Mouse (Mus musculus) hindbrain, embryonic 13.5 days (tissue): Measurements from ENCODE around the gene Tmem258. TPM values are rescaled to one million over a fixed set of nuclear protein-coding genes. Genes with fewer than 3 reads are reported as not detected.

ENCODE experiments used
- ATAC-seq: fragments of 200-750 bp; cut with Nextera tagmentation; 2 replicates; pipeline ENCODE4 v1.8.0; 2017; ENCODE audit warnings: moderate TSS enrichment; ENCODE audit not compliant: low FRiP score
- H3K27ac ChIP-seq: fragments of 300-500 bp; sonication (generic); 2 replicates; pipeline ENCODE4 v1.5.1; 2015; ENCODE audit warnings: inconsistent platforms, mild to moderate bottlenecking, moderate library complexity
- H3K27me3 ChIP-seq: fragments of 300-500 bp; sonication (generic); 2 replicates; pipeline ENCODE4 v1.6.1; 2015; ENCODE audit warnings: mild to moderate bottlenecking, inconsistent platforms
- H3K36me3 ChIP-seq: fragments of 300-500 bp; sonication (generic); 2 replicates; pipeline ENCODE4 v1.6.1; 2015; ENCODE audit warnings: mild to moderate bottlenecking, inconsistent platforms
- H3K4me1 ChIP-seq: fragments of 300-500 bp; sonication (generic); replicated peaks from 2 replicates; pipeline ENCODE4 v1.6.1; 2015; ENCODE audit warnings: inconsistent platforms
- H3K4me2 ChIP-seq: fragments of 300-500 bp; sonication (generic); 2 replicates; pipeline ENCODE4 v1.6.1; 2015; ENCODE audit warnings: inconsistent platforms, mild to moderate bottlenecking, moderate library complexity
- H3K4me3 ChIP-seq: fragments of 300-500 bp; sonication (generic); 2 replicates; pipeline ENCODE4 v1.5.1; 2015; ENCODE audit warnings: mild to moderate bottlenecking, inconsistent platforms
- H3K9ac ChIP-seq: fragments of 300-500 bp; sonication (generic); 2 replicates; pipeline ENCODE4 v1.6.1; 2015; ENCODE audit warnings: mild to moderate bottlenecking, inconsistent platforms
- H3K9me3 ChIP-seq: fragments of 300-500 bp; sonication (generic); 2 replicates; pipeline ENCODE4 v1.6.1; 2016; ENCODE audit warnings: inconsistent platforms
- WGBS: fragments of 180-500 bp; shearing (Covaris S2); methylation state at CpG from one replicate; pipeline ENCODE4 v1.1.7; 2015; 5-methylcytosine and 5-hydroxymethylcytosine counted together
- polyA plus RNA-seq: library from polyadenylated mRNA; unstranded; fragments of >200 nt; fragmentation: Nextera tagmentation; extraction: Ambion mirVana; gene quantifications from 2 replicates; pipeline ENCODE4 v1.2.1, GENCODE M21; 2015

Gene Tmem258
- polyA plus RNA-seq, 1 experiment from 2014 or later, result 403 TPM

- H3K4me2 ChIP-seq, result no peak overlapping the region
- WGBS, result 92% methylated on average over 7 of the region's 7 CpGs
Measured at GRCm38 (mm10) chr19:10173844-10174539, 29.8 kb upstream of the Tmem258 start.

GRCm38 (mm10) chr19:10174956-10175355 is 28.9 kb upstream of the Tmem258 start:
- H3K9me3 ChIP-seq, result no peaks in the 10 kb centered on the region
- no peak overlapping the region for H3K9ac ChIP-seq
- no peaks in the 10 kb centered on the region for H3K36me3 ChIP-seq
- ATAC-seq, result no peak
- no peak overlapping the region for H3K27ac ChIP-seq
- no peak overlapping the region for H3K4me2 ChIP-seq
- WGBS, result 78% methylated on average over 4 of the region's 4 CpGs
- no peaks in the 10 kb centered on the region for H3K4me1 ChIP-seq
- H3K27me3 ChIP-seq, result no peaks in the 10 kb centered on the region
- H3K4me3 ChIP-seq, result no peak overlapping the region

More at GRCm38 (mm10) chr19:10173844-10174539, 29.8 kb upstream of the Tmem258 start:
- Histone ChIP-seq H3K9me3 (no peaks in the 10 kb centered on the region), H3K27me3 (no peaks in the 10 kb centered on the region), H3K9ac (no peak overlapping the region), H3K36me3 (no peaks in the 10 kb centered on the region), H3K4me3 (no peak overlapping the region), H3K27ac (no peak overlapping the region), H3K4me1 (no peaks in the 10 kb centered on the region)
- ATAC-seq, result no peak

GRCm38 (mm10) chr19:10176477-10176876 is 27.3 kb upstream of the Tmem258 start:
- WGBS, result 62% methylated on average over 1 of the region's 1 CpGs
- H3K4me3 ChIP-seq, result no peak overlapping the region
- no peaks in the 10 kb centered on the region for H3K9me3 ChIP-seq
- no peak overlapping the region for H3K4me2 ChIP-seq
- no peak overlapping the region for H3K9ac ChIP-seq
- no peaks in the 10 kb centered on the region for H3K4me1 ChIP-seq
- H3K27ac ChIP-seq, result no peak overlapping the region
- ATAC-seq, result no peak
- no peaks in the 10 kb centered on the region for H3K36me3 ChIP-seq
- no peaks in the 10 kb centered on the region for H3K27me3 ChIP-seq

- H3K4me3 ChIP-seq, result no peak overlapping the region
- no peak overlapping the region for H3K4me2 ChIP-seq
- no peak overlapping the region for H3K27ac ChIP-seq
- no peak overlapping the region for H3K9ac ChIP-seq
- ATAC-seq, result no peak
- H3K36me3 ChIP-seq, result no peaks in the 10 kb centered on the region
- H3K9me3 ChIP-seq, result no peaks in the 10 kb centered on the region
- no peaks in the 10 kb centered on the region for H3K4me1 ChIP-seq
- H3K27me3 ChIP-seq, result no peaks in the 10 kb centered on the region
- 61% methylated on average over 7 of the region's 7 CpGs for WGBS
Measured at GRCm38 (mm10) chr19:10176941-10177372, 26.9 kb upstream of the Tmem258 start.

GRCm38 (mm10) chr19:10181225-10181624 is 22.6 kb upstream of the Tmem258 start:
- Histone ChIP-seq H3K4me3 (no peak overlapping the region), H3K27ac (no peak overlapping the region), H3K36me3 (peaks cover 12% of the 10 kb centered on the region), H3K9me3 (no peaks in the 10 kb centered on the region), H3K27me3 (no peaks in the 10 kb centered on the region), H3K4me1 (peaks cover 29% of the 10 kb centered on the region), H3K4me2 (no peak overlapping the region), H3K9ac (no peak overlapping the region)
- WGBS, result 88% methylated on average over 7 of the region's 7 CpGs
- no peak for ATAC-seq

GRCm38 (mm10) chr19:10182142-10182541 is 21.7 kb upstream of the Tmem258 start:
- H3K4me1 ChIP-seq, result peaks cover 38% of the 10 kb centered on the region
- H3K9ac ChIP-seq, result peak overlapping the region; percentile 56; the same call in 1 of the 2 replicates
- peak overlapping the region; percentile 98 for H3K27ac ChIP-seq
- peaks cover 21% of the 10 kb centered on the region for H3K36me3 ChIP-seq
- peak overlapping the region; percentile 95 for H3K4me3 ChIP-seq
- no peaks in the 10 kb centered on the region for H3K27me3 ChIP-seq
- 0 out of 2 replicates have a peak, but pooled peaks have one; percentile 2 for ATAC-seq
- WGBS, result 36% methylated on average over 7 of the region's 7 CpGs
- peak overlapping the region; percentile 84 for H3K4me2 ChIP-seq
- no peaks in the 10 kb centered on the region for H3K9me3 ChIP-seq

DNA sequence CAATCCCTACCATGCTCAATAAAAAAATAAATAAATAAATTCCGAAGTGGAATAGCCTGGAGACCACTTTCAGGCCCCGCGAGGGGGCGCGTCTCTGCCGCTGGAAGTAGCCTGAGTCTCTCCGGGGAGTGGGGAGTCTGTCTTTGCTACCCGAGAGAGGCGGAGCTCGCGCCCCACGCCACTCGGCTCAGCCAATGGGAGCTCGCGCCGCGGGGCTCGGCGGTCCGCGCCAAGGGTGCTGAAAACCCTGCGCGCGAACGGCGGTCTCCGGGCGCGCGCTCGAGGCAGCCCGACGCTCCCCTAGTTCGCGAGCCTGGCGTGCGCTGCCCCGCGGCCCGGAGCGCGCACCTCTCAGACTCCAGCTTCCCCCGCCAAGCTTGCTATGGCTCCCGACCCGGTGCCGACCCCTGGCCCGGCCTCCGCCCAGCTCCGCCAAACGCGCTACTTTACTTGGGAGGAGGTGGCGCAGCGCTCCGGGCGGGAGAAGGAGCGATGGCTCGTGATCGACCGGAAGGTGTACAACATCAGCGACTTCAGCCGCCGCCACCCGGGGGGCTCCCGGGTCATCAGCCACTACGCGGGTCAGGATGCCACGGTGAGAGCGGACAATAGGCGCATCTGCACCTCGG is 21.0 kb upstream of the Tmem258 start, which contains the start of gene Fads1:
Fads1 (plus strand) TSS at position 219 of the 629 bp plus-strand sequence.
- H3K27me3 ChIP-seq, result no peaks in the 10 kb centered on the region
- WGBS, result under 1% methylated on average over 70 of the region's 70 CpGs
- H3K9me3 ChIP-seq, result no peaks in the 10 kb centered on the region
- peak within 1 kb of the TSS; percentile 84 for H3K4me2 ChIP-seq
- H3K27ac ChIP-seq, result peak within 1 kb of the TSS; percentile 98
- H3K4me1 ChIP-seq, result peaks cover 44% of the 10 kb centered on the region
- peak; percentile 97 for ATAC-seq
- H3K36me3 ChIP-seq, result peaks cover 27% of the 10 kb centered on the region
- H3K9ac ChIP-seq, result peak within 1 kb of the TSS; percentile 94
- H3K4me3 ChIP-seq, result peak within 1 kb of the TSS; percentile 95

- Histone ChIP-seq H3K9ac (peak overlapping the region; percentile 94), H3K27me3 (no peaks in the 10 kb centered on the region), H3K4me3 (peak overlapping the region; percentile 95), H3K27ac (peak overlapping the region; percentile 98), H3K4me1 (peaks cover 51% of the 10 kb centered on the region), H3K9me3 (no peaks in the 10 kb centered on the region), H3K36me3 (peaks cover 34% of the 10 kb centered on the region), H3K4me2 (peak overlapping the region; percentile 84)
- ATAC-seq, result peak; percentile 83
- under 1% methylated on average over 35 of the region's 35 CpGs for WGBS
Measured at GRCm38 (mm10) chr19:10183299-10183983, 20.4 kb upstream of the Tmem258 start.

GRCm38 (mm10) chr19:10184096-10184495 is 19.7 kb upstream of the Tmem258 start:
- peaks cover 41% of the 10 kb centered on the region for H3K36me3 ChIP-seq
- H3K4me2 ChIP-seq, result peak overlapping the region; percentile 84
- peak overlapping the region; percentile 94 for H3K9ac ChIP-seq
- peaks cover 57% of the 10 kb centered on the region for H3K4me1 ChIP-seq
- H3K27me3 ChIP-seq, result no peaks in the 10 kb centered on the region
- H3K27ac ChIP-seq, result peak overlapping the region; percentile 98
- no peak for ATAC-seq
- 7% methylated on average over 12 of the region's 12 CpGs for WGBS
- H3K4me3 ChIP-seq, result peak overlapping the region; percentile 95
- no peaks in the 10 kb centered on the region for H3K9me3 ChIP-seq

DNA sequence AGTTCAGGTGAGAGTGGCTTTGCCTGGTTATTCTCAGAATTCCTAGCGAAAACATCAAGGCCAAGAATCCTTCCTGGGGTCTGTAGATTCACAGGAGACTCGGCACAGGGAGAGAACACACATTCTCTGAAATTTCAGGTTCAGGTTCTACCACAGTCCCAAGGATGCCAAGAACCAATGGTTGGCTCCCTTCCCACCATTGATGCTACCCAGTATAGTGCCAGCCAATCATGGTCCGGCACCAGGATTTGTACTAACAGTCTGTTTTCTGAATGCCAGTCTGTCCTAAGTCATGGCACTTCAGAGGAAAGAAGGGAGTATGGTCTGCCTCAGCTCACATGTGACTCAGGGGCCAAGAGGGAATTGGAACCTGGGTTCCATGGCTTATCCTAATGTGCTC is 17.9 kb upstream of the Tmem258 start:
- Histone ChIP-seq H3K9me3 (no peaks in the 10 kb centered on the region), H3K4me3 (peak overlapping the region; percentile 95; the same call in 1 of the 2 replicates), H3K27me3 (no peaks in the 10 kb centered on the region), H3K27ac (no peak overlapping the region), H3K4me2 (peak overlapping the region; percentile 84), H3K9ac (peak overlapping the region; percentile 51), H3K4me1 (peaks cover 58% of the 10 kb centered on the region), H3K36me3 (peaks cover 58% of the 10 kb centered on the region)
- no peak for ATAC-seq
- WGBS, result 92% methylated on average over 3 of the region's 3 CpGs

DNA sequence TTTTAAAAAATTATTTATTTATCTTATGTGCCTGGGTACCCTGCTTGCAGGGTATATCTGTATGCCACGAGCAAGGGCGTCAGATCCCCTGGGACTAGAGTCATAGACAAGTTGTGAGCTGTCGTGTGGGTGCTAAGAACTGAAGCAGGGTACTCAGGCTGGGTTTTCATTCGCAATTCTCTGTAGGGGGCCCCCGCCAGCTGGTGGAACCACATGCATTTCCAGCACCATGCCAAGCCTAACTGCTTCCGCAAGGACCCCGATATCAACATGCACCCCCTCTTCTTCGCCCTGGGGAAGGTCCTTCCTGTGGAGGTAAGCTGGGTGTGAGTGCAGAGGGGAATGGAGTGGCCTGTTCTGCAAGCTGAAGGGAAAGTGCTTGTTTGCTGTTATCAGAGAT is 17.2 kb upstream of the Tmem258 start:
- Histone ChIP-seq H3K27me3 (no peaks in the 10 kb centered on the region), H3K4me3 (no peak overlapping the region), H3K27ac (no peak overlapping the region), H3K4me1 (peaks cover 62% of the 10 kb centered on the region), H3K4me2 (no peak overlapping the region), H3K9ac (peak overlapping the region; percentile 51; the same call in 1 of the 2 replicates), H3K9me3 (no peaks in the 10 kb centered on the region), H3K36me3 (peaks cover 65% of the 10 kb centered on the region)
- ATAC-seq, result no peak
- 94% methylated on average over 8 of the region's 8 CpGs for WGBS

GRCm38 (mm10) chr19:10188281-10188811 is 15.5 kb upstream of the Tmem258 start:
- H3K27ac ChIP-seq, result peak overlapping the region; percentile 20; the same call in 1 of the 2 replicates
- H3K4me3 ChIP-seq, result no peak overlapping the region
- peak; percentile 29; the same call in 1 of the 2 replicates for ATAC-seq
- H3K9me3 ChIP-seq, result no peaks in the 10 kb centered on the region
- H3K36me3 ChIP-seq, result peaks cover 83% of the 10 kb centered on the region
- 53% methylated on average over 10 of the region's 10 CpGs for WGBS
- peaks cover 58% of the 10 kb centered on the region for H3K4me1 ChIP-seq
- H3K27me3 ChIP-seq, result no peaks in the 10 kb centered on the region
- H3K9ac ChIP-seq, result no peak overlapping the region
- no peak overlapping the region for H3K4me2 ChIP-seq
